Mouse (Mus musculus): ENCODE measurements around the gene Cpvl. TPM values are rescaled to one million over a fixed set of nuclear protein-coding genes. Genes with fewer than 3 reads are reported as not detected.
A peak's percentile ranks its signal among the peaks of the same experiment; 100 is the strongest.

The Cpvl gene
- total and polyA plus RNA-seq, 3 experiments: not detected

DNA sequence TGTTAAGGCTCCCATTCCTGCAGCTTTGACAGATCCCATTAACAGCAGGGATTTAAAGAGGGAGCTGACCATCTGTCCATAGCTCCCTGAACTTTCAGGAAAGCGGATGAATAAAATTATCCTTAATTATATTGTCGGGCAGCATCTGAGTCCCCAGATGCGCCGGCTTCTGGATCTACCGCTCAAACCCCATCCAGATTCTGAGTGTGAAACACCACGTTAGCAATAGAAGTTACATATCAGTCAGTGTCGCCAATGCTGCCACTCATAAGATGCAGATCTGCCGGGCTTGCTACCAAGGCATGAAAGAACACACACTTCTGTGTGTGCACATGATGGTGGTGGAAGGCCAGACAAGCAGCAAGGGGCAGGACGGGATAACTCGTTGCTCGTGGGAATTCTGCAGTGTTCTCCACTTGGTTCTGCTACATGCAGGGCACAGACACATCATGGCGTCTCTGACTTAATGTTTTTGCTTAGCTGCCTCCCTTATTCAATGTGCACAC lies 6.2 kb downstream of the Cpvl start:
- DNase-seq: no peak

DNA sequence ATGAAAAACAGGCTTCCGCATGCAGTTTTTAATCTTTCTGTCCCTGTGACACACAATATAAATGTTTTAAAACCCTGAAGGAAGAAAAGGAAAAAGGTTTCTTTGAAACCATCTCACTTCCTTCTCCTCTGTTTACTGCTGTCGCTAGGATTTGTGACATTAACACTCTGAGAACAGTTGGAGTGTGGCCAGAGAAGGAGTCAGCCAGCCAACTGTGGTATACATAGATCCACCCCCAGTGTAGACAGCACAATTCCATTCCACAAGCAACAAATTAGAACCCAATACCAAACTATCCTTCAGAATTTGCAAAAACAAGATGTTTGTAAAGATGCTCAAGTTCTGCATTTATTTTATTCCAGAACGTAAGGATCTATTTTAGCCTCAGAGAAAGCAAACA lies 6.7 kb downstream of the Cpvl start:
- DNase-seq: no peak

DNA sequence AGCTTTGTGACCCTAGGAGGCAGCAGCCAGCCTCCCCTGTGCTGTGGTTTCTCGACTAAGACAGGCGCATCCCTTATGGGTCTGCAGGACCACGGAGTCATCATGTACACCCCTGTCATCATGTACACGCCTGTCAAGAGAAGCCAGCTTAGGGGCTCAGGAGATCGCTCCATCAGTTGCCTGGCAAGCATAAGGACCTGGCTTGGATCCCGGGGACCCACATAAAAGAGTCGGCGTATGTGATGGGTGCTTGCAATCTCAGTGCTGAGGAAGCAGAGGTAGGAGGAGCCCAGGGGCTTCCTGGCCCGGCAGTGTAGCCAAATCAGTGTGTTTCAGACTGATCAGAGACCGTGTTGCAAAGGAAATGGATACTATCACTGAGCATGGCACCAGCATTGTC lies 9.4 kb downstream of the Cpvl start:
- no peak for DNase-seq

DNA sequence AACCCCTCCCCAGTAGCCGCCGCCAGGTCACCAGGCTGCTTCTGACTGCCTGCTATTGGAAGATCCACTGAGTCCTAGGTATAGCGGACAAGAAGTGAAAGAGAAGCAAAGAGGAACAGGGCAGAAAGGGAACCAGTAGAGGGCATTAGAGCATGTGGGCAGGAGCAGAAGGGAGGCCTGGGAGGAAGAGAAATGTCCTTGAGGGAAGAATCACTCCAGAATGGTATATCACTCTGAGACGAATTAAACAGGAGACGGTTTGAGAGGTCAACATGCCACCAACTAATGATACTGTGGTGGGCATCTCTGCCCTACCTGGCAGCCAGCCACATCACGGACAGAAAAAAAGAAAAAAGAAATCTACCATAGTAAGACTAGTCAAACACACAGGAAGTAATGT lies 9.9 kb downstream of the Cpvl start:
- DNase-seq: no peak

DNA sequence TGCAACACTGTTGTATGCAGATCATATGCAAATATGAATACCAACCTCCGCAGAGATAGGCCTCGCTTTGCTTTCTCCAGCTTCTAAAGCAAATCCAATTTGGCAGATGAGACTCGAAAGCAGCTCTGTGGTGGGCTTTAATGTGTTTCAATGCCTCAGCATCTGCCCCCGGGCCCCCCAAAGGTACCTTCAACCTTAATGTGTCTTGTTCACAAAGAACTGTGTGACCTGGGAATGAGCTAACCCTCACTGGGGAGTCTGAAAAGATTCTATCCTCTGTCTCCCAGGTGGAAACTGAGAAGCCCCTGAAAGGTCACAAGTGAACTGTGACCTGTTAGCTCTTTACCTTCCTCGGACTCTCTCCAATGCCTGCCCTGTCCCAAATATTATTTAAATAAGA lies 11.9 kb downstream of the Cpvl start:
- no peak for DNase-seq

DNA sequence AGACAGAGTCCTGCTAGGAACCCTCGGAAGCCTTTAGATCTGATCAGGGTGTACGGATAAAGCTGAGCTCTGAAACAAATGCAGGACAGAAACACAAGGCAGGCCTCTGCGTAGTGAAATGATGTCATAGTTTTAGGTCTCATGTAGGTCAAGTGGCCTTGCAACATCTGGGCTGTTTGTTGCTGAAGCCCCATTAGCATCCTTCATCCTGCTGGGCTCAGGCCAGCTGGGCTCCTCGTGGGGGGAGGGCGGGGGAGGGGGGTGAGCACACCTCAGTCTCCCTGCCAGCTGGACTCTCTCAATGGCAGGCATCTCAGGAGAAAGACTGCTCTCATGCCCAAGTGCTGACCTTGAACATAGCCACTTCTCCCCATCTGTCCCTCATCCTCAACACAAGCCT lies 12.6 kb downstream of the Cpvl start:
- no peak for DNase-seq

DNA sequence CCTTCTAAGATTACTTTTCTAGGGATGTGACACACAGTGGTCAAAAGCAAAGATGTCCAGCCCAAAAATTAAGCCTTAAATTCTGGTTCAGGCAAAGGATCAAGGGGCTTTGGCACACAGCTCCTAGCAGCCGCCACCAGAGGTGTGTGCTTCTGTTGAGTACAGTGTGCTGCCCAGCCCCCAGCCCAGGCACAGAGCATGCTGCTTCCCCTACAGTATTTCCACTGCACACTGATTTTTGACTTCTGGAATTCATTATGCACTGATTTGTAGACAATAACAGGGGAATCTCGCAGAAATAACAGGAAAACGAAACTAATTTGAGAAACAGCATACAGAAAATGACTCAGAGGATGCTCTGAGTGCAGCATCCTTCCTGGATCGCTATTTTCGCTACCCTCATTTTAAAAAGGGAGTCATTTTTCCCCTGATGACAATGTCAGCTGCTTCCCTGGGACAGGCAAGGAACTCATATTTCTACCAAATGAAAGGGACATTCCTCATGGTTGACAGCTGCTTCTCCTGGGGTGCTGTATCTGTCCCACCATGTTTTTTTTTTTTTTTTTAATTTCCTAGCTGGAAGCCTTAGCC lies 14.5 kb downstream of the Cpvl start:
- DNase-seq: no peak

DNA sequence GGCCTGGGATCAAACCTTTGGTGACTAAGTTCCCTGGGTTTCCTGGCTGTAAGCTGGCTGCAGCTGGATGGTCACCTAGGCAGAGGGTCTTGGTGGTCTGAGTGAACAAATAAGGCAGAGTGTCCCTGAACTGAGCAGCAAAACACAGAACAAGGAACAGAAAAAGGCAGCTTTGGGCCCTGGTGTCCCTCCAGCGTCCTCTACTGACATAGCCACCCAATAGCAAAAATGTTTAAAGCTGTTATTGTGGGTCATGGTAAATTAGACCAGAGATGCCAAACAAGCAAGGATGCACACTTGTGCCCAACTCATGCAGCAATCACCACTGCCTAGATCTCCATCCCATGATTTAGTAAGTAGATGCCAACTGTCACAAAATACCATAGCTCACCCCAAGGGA lies 16.5 kb downstream of the Cpvl start:
- no peak for DNase-seq

DNA sequence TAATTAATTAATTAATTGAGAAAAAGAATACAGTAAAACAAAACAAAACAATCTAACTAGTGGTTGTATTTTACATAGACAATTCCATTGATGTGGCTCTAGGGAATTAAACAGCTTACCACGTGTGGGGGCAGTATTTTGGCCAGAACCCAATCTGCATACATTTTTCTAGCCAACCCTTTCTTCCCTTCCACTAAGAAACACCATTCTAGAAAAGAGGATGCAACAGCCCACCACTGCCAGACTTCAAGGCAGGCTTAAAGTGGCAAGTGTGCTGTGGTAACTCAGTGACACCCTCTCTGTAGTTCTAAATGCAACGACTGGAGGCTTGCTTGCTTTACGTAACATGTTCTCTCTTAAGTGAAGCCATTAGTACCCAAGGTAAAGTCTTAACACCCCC lies 18.6 kb downstream of the Cpvl start:
- DNase-seq: no peak

DNA sequence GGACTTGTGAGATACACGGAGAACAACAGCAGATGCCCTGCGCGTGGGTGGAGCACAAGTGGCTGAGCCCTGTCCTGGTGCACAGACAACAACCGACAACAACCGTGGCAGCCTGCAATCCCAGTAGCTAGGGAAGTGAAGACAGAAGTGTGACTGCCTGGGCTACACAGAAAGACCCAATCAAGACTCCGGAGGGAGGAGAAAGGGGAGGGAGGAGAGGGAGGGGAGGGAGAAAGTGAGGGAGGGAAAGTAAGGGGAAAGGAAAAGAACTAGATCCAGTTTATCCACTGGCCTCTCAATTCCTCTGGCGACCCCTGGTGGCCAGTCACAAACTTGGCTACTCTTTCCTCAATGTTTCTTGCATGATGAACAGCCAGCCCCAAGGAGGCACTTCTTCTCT lies 20.1 kb downstream of the Cpvl start:
- peak; percentile 77 for DNase-seq

DNA sequence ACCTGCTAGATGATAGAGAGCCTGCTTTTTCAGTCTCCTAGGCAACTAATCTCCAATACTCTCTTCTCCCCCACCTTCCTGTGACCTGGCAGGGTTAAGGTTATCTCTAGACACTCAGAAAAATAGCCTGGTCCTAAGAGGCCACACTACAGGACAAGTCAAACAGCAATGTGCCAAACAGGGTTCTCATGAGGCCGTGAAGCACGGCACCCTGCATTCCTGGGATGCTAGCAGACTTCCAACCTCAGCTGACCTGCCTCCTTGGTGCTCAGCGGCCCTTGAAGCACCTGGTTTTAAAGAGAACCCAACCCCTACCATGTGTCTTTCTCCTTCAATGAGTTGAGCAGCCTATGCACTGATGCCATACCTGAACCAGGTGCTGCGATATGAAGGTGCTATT lies 22.0 kb downstream of the Cpvl start:
- no peak for DNase-seq

DNA sequence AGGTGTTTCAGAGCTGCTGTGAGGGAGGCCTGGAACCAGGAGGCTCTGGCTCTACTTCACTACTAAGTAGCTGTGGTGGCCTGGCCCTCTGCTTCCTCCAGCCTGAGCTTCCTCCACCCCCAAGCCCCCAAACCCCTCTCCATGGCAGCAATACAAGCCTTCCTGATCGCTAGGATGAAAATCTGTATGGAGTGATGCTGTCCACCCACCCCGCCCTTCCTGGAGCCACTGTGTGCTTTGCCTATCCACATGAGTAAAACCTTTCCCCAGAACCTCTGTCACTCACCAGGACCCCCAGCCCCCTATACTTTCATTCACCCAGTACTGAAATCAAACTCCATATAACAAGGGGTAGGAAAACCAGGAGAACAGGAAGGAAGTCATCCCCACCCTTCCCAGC lies 22.6 kb downstream of the Cpvl start:
- DNase-seq: no peak

DNA sequence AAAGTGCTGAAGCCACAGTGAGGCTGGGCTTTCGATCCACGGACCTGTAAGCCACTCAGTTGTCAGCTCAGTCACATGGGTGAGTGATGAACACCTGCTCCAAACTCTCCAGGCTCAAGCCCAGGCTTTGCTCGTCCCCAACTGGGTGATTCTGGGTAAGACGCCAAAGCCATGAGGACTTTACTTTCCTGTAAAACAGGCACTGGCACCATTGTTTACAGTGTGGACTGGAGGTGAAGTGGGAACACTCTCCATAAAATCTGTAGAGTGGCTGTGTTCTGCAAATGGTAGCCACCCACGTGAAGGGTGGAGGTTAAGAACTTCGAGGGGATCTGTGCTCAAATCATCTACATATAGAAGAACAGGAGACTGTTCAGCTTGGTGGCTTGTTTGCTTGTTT lies 23.2 kb downstream of the Cpvl start:
- DNase-seq: no peak

DNA sequence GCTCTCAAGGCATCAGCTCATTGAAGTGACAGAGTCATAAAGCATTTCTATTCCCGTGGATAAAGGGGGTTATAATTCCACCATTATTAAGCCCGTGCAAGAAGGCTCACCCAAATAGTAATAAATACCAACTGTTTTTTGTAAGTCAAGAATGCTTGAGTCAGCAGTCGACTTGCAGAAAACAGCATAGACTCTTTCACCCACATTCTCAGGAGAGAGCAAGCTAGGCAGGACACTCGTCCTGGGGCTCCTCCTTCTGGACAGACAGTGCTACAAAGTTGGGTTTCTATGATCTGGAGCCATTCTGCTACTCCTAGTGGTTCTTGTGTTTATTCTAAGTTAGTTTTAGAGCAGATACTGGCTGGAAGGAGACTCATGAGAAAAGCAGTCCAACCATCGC lies 24.4 kb downstream of the Cpvl start:
- DNase-seq: peak; percentile 57

DNA sequence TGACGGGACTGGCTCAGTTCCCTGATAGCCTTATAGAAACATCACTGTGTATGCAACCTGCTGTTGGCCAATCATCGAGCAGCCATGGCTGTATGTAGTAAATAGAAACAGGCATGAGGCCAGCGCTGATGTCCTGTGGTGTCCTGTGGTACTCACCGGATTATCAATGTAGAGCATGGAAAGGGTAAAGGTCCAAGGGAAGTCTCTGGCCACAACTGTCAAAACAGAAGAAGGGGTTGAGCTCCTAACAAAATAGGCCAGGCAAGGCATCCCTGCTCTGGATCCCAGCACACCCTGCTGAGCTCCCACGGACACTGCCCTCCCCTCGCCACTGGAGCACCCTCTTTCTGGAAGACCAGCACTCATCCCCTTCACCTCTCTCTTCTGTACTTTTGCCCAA lies 25.1 kb downstream of the Cpvl start:
- no peak for DNase-seq

DNA sequence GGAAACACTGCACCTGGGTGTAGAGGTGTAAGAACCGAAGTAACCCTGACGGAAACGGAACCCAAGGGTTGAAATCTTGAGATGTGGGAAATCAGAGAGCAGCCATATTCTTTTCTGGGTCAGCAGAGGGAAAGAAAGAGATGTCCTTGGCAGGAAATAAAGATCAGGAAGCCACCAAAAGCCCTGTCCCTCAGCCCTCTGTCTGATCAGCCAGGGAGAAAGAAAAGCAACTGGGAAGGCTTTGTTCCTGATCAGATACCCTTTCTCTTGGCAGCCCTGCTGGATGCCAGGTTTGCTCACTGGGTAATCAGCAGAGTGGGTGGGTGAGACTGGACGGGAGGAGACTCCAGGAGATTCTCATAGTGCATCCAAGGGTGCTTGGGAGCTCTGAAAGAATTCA lies 27.1 kb downstream of the Cpvl start:
- DNase-seq: no peak

DNA sequence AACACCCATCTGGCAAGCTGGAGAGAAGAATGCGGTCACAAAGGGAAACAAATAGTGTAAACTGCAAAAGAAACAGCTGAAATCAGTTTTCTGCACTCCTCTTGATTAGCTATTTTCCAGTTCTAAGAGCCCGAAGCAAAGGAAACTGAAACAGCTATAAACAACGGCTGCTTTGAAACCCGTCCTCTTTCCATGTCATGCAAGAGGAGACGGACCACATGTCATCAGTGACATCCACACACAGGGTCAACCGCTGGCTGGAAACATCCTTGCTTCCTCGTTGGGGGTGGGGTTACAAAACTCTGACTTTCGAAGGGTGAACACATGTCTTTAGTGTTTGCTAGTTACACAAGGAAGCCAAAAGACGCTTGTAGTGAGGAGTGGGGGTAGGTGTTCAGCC lies 27.6 kb downstream of the Cpvl start:
- DNase-seq: no peak

DNA sequence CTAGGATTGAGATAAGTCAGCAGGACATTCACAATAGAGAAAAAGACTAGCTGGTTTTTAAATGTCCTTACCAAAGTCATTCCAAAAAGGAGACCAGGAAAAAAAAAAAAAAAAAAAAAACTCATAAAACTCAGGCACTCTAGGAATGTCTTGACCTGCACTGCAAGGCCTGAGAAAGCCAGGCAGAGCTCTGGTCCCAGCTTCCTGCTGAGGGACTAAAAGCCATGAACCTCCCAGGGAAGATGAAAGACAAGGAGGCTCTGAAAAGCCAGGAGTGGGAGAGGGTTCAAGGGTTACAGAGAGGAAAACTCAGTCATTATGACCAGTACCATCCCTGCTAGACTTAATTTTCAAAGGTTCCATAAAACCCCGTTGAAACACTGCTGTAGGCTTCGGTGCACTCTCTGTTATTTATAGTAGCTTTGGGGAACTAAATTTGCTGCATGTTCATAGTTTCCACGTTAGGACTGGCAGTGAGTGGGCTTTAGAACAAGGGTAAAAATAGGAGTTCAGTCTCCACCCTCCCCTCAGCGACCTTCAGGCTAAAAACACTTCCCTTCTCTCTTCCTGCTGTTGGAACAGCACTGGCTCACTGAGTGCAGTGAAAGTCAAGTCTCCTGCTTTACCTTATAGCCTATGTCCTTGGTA lies 30.0 kb downstream of the Cpvl start:
- no peak for DNase-seq

DNA sequence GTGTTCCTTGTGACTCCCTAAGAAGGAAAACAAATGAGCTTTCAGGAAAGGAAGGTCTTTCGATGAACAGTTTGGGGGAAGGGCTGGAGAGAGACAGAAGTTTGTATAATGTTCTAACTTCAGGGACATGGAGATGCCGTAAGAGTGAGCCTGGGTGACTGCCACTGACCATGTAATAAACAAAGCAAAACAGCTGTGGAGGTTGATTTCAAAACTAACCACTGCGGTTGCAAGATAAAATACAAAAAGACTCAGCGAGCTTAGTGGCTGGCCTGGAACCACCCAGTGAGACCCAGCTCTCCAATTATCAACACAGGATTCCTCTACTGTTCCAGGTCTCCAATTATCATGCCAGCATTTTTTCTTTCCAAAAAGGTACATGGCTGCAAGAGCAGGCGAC lies 33.6 kb downstream of the Cpvl start:
- DNase-seq: no peak

DNA sequence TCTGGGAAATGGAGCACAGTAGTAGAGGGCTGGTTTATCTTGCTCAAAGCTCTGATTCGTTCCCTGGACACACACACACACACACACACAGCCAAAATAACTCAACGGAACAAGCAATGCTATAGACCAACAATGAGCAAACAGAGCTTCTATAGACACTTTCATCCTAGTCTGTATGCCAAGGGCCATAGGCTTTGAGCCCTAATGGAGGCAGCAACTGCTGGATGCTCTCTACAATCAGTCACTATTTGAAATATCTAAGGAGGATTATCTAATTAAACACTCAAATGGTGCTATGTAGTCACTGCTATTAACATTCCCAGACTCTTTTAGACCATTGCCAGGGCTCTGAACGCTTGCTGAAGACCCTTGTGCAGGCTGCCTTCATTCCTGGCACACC lies 34.1 kb downstream of the Cpvl start:
- DNase-seq: no peak

DNA sequence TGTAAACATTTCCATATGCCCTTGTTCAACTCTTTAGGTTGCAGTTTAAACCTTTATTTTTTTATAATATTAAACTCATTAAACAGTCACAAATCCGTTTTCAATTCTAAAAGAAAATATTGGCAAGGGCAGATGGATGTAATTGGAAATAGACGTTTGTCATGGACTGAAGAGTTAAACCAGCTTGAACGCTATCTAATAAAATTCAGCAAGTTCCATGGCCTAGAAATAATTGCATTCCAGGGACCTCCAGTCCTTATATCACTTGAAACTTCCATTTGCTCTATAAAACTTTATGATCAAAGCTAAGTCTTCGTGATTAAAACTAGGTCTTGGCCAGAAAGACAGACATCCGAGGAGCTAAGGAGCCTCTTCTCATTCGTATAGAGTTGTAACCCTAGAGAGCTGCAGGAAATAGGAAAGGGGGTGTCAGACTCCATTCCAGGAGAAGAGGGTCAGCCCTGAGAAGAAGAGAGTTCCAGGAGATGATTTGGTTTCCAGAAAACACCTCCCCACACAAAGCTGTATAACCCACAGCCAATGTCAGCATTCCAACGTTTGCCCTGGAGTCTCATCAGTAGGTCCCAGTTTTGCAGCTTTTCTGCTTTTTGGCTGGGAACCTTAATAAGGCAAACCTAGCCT lies 36.2 kb downstream of the Cpvl start:
- no peak for DNase-seq

DNA sequence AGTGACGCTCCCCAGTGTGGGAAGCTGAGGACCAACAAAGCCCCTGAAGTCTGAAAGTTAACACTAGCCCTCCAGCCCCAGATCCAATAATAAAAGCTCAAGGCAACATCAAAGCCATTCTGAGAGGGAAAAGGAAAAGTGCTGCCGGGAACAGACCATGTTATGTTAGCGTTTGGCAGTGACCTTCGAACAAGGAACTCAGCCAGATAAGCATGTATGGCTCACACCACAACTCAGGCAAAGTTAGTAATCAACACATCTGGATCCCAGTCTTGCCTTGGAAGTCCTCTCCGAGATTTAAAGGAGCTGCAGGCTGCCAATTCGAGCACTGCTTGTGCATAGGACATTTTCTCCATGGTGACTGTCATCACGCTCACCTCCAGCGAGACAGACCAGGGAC lies 38.7 kb downstream of the Cpvl start:
- DNase-seq: peak; percentile 13

DNA sequence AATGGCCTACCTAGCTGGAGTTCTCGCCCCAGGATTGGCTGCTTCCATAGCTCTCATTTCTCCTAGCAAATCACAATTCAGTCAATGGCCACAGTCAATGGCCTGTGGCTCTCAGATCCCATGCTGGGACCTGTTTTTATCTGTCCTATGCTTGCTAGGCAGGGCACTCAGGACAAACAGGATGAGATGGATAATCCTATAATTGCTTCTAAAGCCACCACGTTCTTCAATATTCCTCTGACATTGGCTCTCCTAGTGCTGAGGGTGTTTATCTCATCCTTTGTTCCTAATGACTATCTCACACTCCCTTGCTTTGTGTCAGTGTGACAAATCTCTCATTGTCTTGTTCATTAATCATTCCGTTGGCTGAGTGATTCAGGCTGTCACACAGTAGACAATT lies 39.5 kb downstream of the Cpvl start:
- no peak for DNase-seq

Data from adrenal gland, adult 2 months (tissue).